Mouse (Mus musculus): ENCODE measurements at regions not wholly inside any gene's neighbourhood (a gene's known extent, or its start where the extent isn't known, plus 50 kb on each side); places are given as distances from the start of the nearest gene placed in this dataset.

DNA sequence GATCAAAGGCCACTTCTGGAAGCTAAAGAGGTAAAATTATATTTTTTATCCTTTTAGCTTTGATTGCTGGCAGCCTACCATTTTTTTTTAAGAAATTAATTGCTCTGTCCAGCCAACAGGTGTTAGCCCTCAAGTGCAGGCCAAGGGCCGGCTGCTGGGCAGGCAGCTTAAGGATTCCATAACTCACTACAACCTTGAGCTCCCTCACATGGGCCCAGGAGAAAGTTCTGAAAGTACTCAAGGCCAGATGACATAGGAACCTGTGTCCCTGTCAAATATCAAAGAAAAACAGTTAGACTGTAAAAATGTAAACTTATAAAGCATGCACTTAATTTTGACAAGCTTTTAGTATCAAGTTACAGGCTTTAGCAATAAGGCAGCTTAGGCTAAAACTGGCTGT is 107.5 kb downstream of the Fam204a start:
- no peak overlapping the region for H3K9ac ChIP-seq (ENCODE audit: insufficient read depth, low read depth)

DNA sequence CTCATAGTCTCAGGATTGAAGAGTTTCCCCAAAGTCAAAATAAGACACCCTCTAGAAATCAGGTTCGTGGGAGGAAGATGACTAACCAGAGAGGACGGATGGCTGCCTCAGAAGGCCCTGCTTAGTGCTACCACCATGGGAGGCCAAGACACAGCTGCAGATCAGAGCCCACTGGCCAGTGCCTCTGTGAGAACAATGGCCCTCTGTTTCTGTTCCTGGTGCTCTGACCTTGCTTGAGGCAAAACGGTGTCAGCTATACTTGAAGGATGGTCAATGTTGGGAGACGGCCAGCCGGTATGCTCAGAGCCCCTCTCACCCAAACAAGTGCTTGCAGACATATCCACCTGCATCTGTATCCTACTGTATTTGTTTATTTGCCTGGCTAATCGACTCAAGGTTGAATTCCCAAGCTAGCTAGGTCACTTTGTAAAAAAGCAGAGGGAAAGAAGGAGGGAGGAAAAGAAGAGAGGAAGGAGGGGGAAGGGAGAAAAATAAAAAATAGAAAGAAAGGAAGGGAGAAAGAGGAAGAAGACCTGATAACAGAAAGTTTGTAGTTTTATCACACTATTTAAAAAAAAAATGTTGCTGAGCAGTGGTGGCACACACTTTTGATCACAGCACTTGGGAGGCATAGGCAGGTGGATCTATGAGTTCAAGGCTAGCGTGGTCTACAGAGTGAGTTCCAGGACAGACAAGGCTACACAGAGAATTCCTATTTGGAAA is 112.7 kb downstream of the Fam204a start:
- H3K27ac ChIP-seq (ENCODE audit: insufficient read depth, low read depth) = no peak overlapping the region
- H3K4me2 ChIP-seq (ENCODE audit: insufficient read depth, low read depth, poor library complexity, severe bottlenecking) = no peak overlapping the region
- H3K9ac ChIP-seq (ENCODE audit: insufficient read depth, low read depth) = no peak overlapping the region
- H3K27me3 ChIP-seq (replicated peaks) = no peaks in the 10 kb centered on the region
- H3K79me2 ChIP-seq (replicated peaks; ENCODE audit: control insufficient read depth, extremely low read depth, insufficient read depth, poor library complexity, severe bottlenecking) = no peaks in the 10 kb centered on the region
- no peaks in the 10 kb centered on the region for H3K36me3 ChIP-seq (replicated peaks in 1 of 2; ENCODE audit: control insufficient read depth in 1 of 2, insufficient read depth in 1 of 2, low read length in 1 of 2)
- in situ Hi-C loops (cut with MboI; ENCODE audit: low pct_ligation_motif_present, low pct_unique_long_range_greater_than_20kb, low sequenced_read_pairs) (no loop called here), dilution Hi-C loops (cut with MboI; ENCODE audit: extremely low pct_ligation_motif_present, extremely low pct_unique_long_range_greater_than_20kb, low sequenced_read_pairs) (no loop called here)
- TF ChIP-seq ZC3H11A (IDR thresholded peaks at IDR 0.05; ENCODE audit: low read depth, low read length) = no peak
- TF ChIP-seq MAZ (IDR thresholded peaks at IDR 0.05; ENCODE audit: low read depth, low read length) = no peak
- no peak for TF ChIP-seq KAT2A (IDR thresholded peaks at IDR 0.05; ENCODE audit: insufficient replicate concordance, low read length)
- TF ChIP-seq ZMIZ1 (IDR thresholded peaks at IDR 0.05; ENCODE audit: low read depth, low read length) = no peak
- no peak for TF ChIP-seq SIN3A (IDR thresholded peaks at IDR 0.05; ENCODE audit: low read length)
- TF ChIP-seq POLR2AphosphoS2 (IDR thresholded peaks at IDR 0.05; ENCODE audit: low read depth, low read length) = no peak
- TF ChIP-seq MAX (IDR thresholded peaks at IDR 0.05; ENCODE audit: low read length) = no peak
- no peak for TF ChIP-seq IRF4 (IDR thresholded peaks at IDR 0.05; ENCODE audit: low read depth, low read length)
- TF ChIP-seq TCF12 (IDR thresholded peaks at IDR 0.05; ENCODE audit: low read depth, low read length) = no peak
- no peak for TF ChIP-seq ELF1 (IDR thresholded peaks at IDR 0.05; ENCODE audit: low read depth, low read length)
- TF ChIP-seq TBP (conservative IDR thresholded peaks at IDR 0.05; ENCODE audit: low read depth, low read length) = no peak
- no peak for TF ChIP-seq GABPA (IDR thresholded peaks at IDR 0.05; ENCODE audit: insufficient replicate concordance, low read depth, low read length)
- TF ChIP-seq UBTF (IDR thresholded peaks at IDR 0.05; ENCODE audit: low read depth, low read length) = no peak
- TF ChIP-seq EP300 (IDR thresholded peaks at IDR 0.05; ENCODE audit: low read length) = no peak
- TF ChIP-seq NELFE (IDR thresholded peaks at IDR 0.05; ENCODE audit: low read depth, low read length) = no peak
- TF ChIP-seq MAFK (IDR thresholded peaks at IDR 0.05; ENCODE audit: insufficient replicate concordance, low read length) = no peak
- no peak for TF ChIP-seq MEF2A (IDR thresholded peaks at IDR 0.05; ENCODE audit: borderline replicate concordance, low read depth, low read length)
- no peak for TF ChIP-seq PAX5 (IDR thresholded peaks at IDR 0.05; ENCODE audit: low read length)
- TF ChIP-seq ETS1 (conservative IDR thresholded peaks at IDR 0.05; ENCODE audit: low read depth, low read length) = no peak
- TF ChIP-seq ZKSCAN1 (IDR thresholded peaks at IDR 0.05; ENCODE audit: borderline replicate concordance, low read depth, low read length) = no peak
- DNase-seq (ENCODE audit: extremely low read depth) = no peak
- H3K4me3 ChIP-seq (replicated peaks in 1 of 3; ENCODE audit: low read depth in 2 of 3, low read length in 2 of 3, poor library complexity in 1 of 3) = no peak overlapping the region
- H3K9me3 ChIP-seq (replicated peaks; ENCODE audit: low read length) = no peaks in the 10 kb centered on the region
- H3K4me1 ChIP-seq (ENCODE audit: control insufficient read depth in 1 of 2, insufficient read depth in 2 of 2) = 0 out of 4 replicates have a peak, but pooled peaks cover 0 to 4% of the 10 kb centered on the region in 2 experiments

More for the DNA sequence above, 107.5 kb downstream of the Fam204a start:
- Histone ChIP-seq H3K79me2 (replicated peaks; ENCODE audit: control insufficient read depth, extremely low read depth, insufficient read depth, poor library complexity, severe bottlenecking) (no peaks in the 10 kb centered on the region), H3K4me2 (ENCODE audit: insufficient read depth, low read depth, poor library complexity, severe bottlenecking) (no peak overlapping the region), H3K9me3 (replicated peaks; ENCODE audit: low read length) (no peaks in the 10 kb centered on the region), H3K27me3 (replicated peaks) (no peaks in the 10 kb centered on the region), H3K36me3 (replicated peaks in 1 of 2; ENCODE audit: control insufficient read depth in 1 of 2, insufficient read depth in 1 of 2, low read length in 1 of 2) (no peaks in the 10 kb centered on the region), H3K4me1 (ENCODE audit: control insufficient read depth in 1 of 2, insufficient read depth in 2 of 2) (0 out of 4 replicates have a peak, but pooled peaks cover 0 to 4% of the 10 kb centered on the region in 2 experiments), H3K27ac (ENCODE audit: insufficient read depth, low read depth) (no peak overlapping the region), H3K4me3 (replicated peaks in 1 of 3; ENCODE audit: low read depth in 2 of 3, low read length in 2 of 3, poor library complexity in 1 of 3) (no peak overlapping the region)
- TF ChIP-seq ZMIZ1 (IDR thresholded peaks at IDR 0.05; ENCODE audit: low read depth, low read length) (no peak), USF2 (conservative IDR thresholded peaks at IDR 0.05; ENCODE audit: low read depth, low read length) (no peak), CHD1 (IDR thresholded peaks at IDR 0.05; ENCODE audit: low read depth, low read length) (no peak), MAX (IDR thresholded peaks at IDR 0.05; ENCODE audit: low read length) (no peak), SIN3A (IDR thresholded peaks at IDR 0.05; ENCODE audit: low read length) (no peak), JUN (IDR thresholded peaks at IDR 0.05; ENCODE audit: insufficient read depth, low read depth, low read length) (no peak), NRF1 (IDR thresholded peaks at IDR 0.05; ENCODE audit: low read depth, low read length) (no peak)
- in situ Hi-C loops (cut with MboI; ENCODE audit: low pct_ligation_motif_present, low pct_unique_long_range_greater_than_20kb, low sequenced_read_pairs) = no loop called here
- DNase-seq (ENCODE audit: extremely low read depth) = no peak
- dilution Hi-C loops (cut with MboI; ENCODE audit: extremely low pct_ligation_motif_present, extremely low pct_unique_long_range_greater_than_20kb, low sequenced_read_pairs) = no loop called here
